Mouse (Mus musculus): ENCODE data around the gene Plin4.

The Plin4 gene

GRCm38 (mm10) chr17:56054938-56055337 is 54.7 kb downstream of the Plin4 start:
- no peak for DNase-seq

DNA sequence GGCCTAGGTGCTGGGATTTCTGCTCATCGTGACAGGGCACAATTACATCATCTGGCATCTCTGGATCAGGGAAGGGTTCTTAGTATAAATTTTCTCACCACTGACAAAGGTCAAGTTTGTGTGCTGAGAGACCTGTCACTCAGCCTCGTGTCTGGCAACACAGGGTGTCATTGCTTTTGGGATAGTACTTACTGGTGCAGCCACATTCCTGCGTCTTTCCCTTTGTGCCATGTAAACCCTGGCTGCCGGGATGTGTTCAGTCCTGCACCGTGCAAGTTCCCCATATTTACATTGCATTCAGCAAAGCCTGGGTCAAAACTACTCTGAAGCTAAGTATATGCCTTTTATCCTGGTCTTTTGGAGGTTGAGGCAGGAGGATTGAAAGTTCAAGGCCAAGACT is 58.2 kb downstream of the Plin4 start:
- DNase-seq: no peak

All from thymus, adult 18-20 months (tissue).